ENCODE assay signal across 8 mouse cellular contexts in the genomic region with DNA sequence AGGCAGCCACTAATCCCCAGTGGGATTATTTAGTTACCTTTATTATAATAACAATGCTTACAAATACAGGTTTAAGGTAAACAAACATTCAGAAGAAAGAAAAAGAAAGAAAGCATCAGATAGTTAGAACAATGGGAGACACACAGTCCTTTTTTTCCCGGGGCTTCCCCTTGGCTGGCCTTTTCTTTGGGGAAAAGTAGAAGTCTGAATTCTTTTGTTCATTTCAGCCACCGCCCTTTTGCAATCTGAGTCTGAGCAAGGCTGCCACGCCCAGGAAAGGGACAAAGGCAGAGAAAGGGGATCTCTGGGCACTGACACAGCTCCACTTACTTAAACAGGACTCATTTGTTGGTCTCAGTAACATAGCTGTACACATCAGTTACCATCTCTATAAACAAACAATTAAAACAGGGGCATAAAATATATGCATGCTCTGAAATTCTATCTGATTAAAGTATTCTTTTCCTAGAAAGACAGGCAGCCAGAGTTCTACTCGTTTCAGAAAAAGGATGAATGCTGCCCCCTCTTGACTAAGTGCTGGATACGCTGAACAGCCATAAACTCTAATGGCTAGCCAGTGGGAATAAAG.
A peak's percentile ranks its signal among the peaks of the same experiment; 100 is the strongest.
DNase-seq lines count a peak whose midpoint lies in the region; ATAC-seq lines count a peak whose summit lies in the region.

No protein-coding gene starts in this region.

- ATAC-seq in embryonic facial prominence, embryonic 12.5 days (ENCODE audit: insufficient number of reproducible peaks, insufficient read depth, low FRiP score, low TSS enrichment): 0 out of 2 replicates have a peak, but pooled peaks have one; percentile 61
- ATAC-seq in heart, embryonic 16.5 days (replicated peaks; ENCODE audit: extremely low read depth, insufficient read depth, low FRiP score): peak; percentile 46; the same call in 1 of the 2 replicates

- no peak overlapping the region for H3K9ac ChIP-seq in embryonic facial prominence, embryonic 12.5 days
- H3K9ac ChIP-seq in heart, embryonic 16.5 days (ENCODE audit: low read length): peak overlapping the region; percentile 35; the same call in 1 of the 2 replicates

- WGBS in embryonic facial prominence, embryonic 12.5 days: 1% methylated on average over 5 of the region's 5 CpGs
- 4% methylated on average over 5 of the region's 5 CpGs for WGBS in heart, embryonic 16.5 days

- peak; percentile 12 for DNase-seq in urinary bladder, postnatal 14 days (ENCODE audit: low spot score)
- no peak for DNase-seq in urinary bladder, postnatal 4 days (ENCODE audit: low spot score in 2 of 2)
- DNase-seq in kidney, postnatal 36 days: peak; percentile 42 to 56
- peak; percentile 80 for DNase-seq in lung, postnatal 10 days
- DNase-seq in right cerebral cortex, postnatal 14 days: peak; percentile 25
- no peak for DNase-seq in ovary, adult 18-20 months (ENCODE audit: low spot score)

- H3K4me2 ChIP-seq in embryonic facial prominence, embryonic 12.5 days (replicated peaks): peak overlapping the region; percentile 30; the same call in 1 of the 2 replicates
- peak overlapping the region; percentile 44 for H3K4me2 ChIP-seq in heart, embryonic 16.5 days (ENCODE audit: low read depth, low read length)

- H3K27me3 ChIP-seq in embryonic facial prominence, embryonic 12.5 days: no peaks in the 10 kb centered on the region
- no peaks in the 10 kb centered on the region for H3K27me3 ChIP-seq in heart, embryonic 16.5 days (ENCODE audit: control insufficient read depth, insufficient read depth, low read length)

- no peaks in the 10 kb centered on the region for H3K36me3 ChIP-seq in embryonic facial prominence, embryonic 12.5 days
- no peaks in the 10 kb centered on the region for H3K36me3 ChIP-seq in heart, embryonic 16.5 days (ENCODE audit: control insufficient read depth, insufficient read depth)

- peaks cover 15% of the 10 kb centered on the region for H3K4me1 ChIP-seq in embryonic facial prominence, embryonic 12.5 days
- peaks cover 23% of the 10 kb centered on the region for H3K4me1 ChIP-seq in heart, embryonic 16.5 days (ENCODE audit: control insufficient read depth, insufficient read depth, low read length)

- H3K9me3 ChIP-seq in embryonic facial prominence, embryonic 12.5 days: no peaks in the 10 kb centered on the region
- H3K9me3 ChIP-seq in heart, embryonic 16.5 days (replicated peaks; ENCODE audit: control insufficient read depth, low read length): peaks cover under 1% of the 10 kb centered on the region

- no peak overlapping the region for H3K4me3 ChIP-seq in embryonic facial prominence, embryonic 12.5 days
- H3K4me3 ChIP-seq in heart, embryonic 16.5 days (ENCODE audit: low read length): no peak overlapping the region

- H3K27ac ChIP-seq in embryonic facial prominence, embryonic 12.5 days: peak overlapping the region; percentile 32; the same call in 1 of the 2 replicates
- peak overlapping the region; percentile 81 for H3K27ac ChIP-seq in heart, embryonic 16.5 days (ENCODE audit: low read length)

Comparison
In these comparisons a context has a peak if more than half of its experiments do, and no peak if none do; other contexts are left out.
1. DNase-seq: peak in urinary bladder, postnatal 14 days (single experiment), kidney, postnatal 36 days (2 of 2), lung, postnatal 10 days (single experiment) and right cerebral cortex, postnatal 14 days (single experiment); none in urinary bladder, postnatal 4 days (0 of 2) and ovary, adult 18-20 months (single experiment).